Mouse (Mus musculus): ENCODE measurements around the gene Rgs6.
A peak's percentile ranks its signal among the peaks of the same experiment; 100 is the strongest.

Rgs6 gene

DNA sequence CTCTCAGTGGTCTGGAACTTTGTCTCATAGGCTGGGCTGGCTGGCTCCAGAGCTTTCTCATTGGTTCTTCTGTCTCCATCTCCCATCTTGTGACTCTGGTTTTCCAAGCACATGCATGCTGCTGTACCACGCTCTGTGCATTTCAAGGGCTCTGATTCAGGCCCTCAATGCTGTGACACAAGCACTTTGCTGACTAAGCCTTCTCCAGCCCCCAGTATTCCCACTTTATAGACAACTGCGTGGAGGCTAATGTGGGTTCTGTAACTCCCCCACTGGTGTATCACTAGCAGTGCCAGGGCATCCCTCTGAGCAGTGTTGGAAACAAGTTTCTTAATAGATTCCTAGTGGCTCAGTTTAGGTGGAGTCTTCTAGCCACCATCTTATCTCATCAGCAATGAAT, 174.0 kb downstream of the Rgs6 start:
- no peak for DNase-seq (ENCODE audit: low read depth)

DNA sequence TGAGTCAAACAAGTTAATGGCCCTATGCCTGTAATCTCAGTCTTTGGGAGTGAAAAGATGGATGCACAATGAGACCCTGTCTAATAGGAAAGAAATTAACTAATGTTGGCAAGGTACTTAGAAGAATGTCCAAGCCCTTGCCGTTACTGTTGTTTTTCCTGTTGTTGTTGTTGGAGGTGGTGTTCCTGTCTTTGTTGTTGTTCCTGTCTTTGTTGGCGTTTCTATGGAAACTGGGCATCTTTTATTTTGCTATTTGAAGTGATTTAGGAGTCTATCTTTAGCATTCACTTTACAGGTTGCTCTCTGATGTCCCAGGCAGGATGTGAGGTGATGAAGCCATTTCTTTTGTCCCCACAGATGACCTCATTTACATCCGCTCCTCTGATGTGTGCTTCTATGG, 180.6 kb downstream of the Rgs6 start:
- no peak for DNase-seq (ENCODE audit: low read depth)

DNA sequence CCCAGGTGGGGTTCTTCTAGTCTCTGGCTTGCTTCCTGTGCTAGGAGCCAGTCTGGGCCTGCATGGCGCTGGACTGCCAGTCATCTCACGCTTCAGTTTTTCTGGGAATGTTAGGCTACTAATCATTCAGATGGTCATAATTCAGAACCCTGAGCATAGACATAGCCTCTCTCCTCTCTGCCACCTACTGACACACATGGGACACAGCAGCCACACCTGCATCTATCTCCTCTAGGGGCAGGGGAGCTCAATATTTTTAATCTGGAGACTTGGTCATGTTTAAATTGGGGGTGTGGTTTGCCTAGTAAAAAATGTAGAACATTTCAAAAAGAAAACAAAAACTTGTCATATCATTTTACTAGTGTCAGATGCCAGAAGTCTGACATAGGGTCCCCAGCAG, 184.1 kb downstream of the Rgs6 start:
- no peak for DNase-seq (ENCODE audit: low read depth)

DNA sequence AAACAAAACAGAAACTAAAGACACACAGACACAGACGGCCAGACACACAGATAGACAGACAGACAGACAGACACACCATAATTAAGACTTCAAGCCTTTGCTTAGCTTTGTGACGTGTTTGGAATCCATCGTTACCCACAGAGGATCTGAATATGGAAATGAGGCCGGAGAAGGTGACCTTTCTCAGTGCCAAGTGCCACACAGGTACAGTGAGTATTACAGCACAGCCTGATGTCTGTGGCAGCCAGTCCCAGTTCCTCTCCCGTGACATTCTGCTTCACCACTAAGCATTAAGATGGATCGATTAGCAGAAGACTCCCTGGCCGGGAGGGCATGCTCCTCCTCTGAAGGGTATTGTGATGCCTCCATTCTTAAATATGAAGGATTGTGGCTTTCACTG, 186.5 kb downstream of the Rgs6 start:
- no peak for DNase-seq (ENCODE audit: low read depth)

DNA sequence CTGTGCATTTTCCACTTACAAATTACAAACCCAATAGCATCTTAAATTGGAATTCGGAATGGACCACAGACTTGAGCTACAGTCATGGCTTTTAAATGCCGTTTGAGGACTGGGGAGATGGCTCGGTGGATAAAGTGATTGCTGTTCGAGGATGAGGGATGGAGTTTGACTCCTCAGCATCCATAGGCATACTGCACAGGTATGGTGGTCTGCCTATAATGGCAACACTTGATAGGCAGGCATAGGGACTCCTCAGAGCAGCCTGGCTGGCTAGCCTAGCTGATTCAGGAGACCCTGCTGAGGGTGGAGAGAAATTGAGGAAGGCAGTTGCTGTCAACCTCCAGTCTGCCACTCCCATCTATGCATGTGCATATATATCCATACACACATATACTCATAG, 188.6 kb downstream of the Rgs6 start:
- no peak for DNase-seq (ENCODE audit: low read depth)

DNA sequence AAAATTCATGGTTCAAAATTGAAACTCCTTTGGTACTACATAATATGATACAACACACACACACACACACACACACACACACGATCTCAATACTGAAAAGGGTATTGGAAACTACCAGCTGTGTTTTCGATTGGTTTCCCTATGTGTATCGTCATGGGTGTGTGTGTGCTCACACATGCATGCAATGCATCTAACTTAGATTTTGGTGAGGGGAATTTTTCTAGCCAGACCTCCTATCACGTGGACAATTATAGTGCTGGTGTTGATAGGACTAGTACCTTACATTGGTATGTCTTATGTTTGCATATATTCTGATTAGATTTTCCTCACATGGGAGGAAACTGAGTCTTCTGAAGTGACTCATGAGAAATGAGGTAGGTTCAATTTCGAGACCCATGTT, 192.8 kb downstream of the Rgs6 start:
- no peak for DNase-seq (ENCODE audit: low read depth)

DNA sequence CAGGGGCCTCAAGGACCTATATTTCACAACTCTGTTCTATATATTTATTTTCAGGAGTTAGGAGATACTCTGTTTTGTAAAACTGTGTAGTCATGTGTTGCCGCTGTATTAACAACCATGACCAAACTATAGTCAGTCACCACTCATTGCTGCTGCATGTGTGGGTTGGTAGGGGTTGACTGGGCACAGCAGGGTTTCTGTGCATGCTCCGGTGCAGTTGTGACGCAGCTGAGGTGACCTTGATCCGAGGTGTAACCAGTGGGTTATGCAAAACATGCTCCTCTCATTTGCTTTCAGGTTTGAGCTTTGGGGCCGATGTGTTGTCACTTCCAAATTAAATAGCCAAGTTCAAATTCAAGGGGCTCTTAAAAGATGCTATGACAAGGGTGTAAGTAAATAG, 193.3 kb downstream of the Rgs6 start:
- no peak for DNase-seq (ENCODE audit: low read depth)

DNA sequence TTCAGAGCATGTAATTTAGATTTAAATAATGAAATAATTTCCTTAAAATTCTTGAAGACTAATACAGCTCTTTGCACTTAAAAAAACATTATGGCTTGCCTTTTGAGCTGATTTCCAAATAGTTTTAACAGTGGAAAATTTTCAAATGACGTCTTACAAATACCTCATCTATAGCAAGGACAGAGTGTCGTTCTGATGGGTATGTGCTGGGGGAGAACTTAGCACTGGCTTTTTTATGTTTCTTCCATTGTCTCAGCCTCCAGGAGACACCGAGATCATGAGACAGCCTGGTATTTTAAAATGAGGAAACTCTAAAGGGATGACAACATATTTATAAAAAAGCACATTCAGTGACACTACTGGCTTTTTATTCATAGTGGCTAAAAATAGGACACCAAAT, 204.0 kb downstream of the Rgs6 start:
- no peak for DNase-seq (ENCODE audit: low read depth)

DNA sequence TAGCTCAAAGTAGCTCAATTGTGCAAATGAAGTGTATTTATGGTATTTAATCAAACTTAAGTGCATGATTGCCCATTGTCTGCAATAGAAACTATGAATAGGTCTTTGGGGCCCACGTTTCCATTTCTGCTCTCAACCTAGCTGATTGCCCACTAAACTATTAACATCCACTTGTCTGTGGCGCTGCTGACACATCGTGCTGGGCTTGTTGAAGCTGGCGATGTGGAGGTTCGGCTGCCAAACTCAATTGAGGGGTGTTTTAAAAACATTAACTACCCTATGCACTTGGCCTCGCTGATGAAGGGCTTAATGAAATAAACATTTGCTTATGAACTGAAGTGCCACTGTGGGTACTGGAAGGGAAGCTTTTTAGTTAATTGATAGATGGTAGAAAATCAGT, 211.8 kb downstream of the Rgs6 start:
- DNase-seq (ENCODE audit: low read depth) = no peak

DNA sequence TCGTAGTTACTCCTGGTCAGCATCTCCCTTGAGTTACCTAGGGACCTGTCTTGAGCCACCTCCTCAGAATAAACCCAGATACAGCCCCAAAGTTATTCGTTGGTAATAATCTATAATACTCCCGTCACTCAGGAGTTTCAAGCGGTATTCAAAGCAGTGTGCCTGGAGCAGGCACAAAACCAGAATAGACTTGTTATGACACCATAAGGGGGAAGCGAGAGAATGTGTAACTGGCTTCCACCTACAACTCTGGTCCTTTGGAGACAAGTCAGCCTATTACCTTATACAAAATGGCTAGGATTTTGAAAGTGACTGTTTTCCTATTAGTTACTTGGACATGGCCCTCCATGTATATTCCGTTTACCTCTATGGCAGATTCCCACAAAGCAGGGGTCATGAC, 213.6 kb downstream of the Rgs6 start:
- DNase-seq (ENCODE audit: low read depth) = no peak

DNA sequence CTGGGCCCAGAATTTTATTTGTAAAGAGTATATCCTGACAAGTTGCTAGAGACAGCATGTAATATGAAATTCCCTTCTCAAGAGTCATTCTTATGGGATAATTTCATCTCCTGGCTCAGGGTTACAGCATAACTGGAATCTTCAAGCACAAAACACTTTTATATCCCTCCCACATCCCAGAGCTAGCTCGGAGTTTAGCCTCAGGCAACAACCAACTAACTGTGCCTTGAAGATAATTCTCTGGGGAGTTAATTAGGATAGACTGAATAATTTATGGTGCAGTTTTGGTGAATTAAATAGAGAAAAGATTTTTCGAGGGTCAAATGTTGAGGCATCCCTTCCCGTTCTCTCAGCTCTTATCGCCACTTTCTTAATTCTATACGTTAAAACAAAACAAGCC, 214.6 kb downstream of the Rgs6 start:
- no peak for DNase-seq (ENCODE audit: low read depth)

DNA sequence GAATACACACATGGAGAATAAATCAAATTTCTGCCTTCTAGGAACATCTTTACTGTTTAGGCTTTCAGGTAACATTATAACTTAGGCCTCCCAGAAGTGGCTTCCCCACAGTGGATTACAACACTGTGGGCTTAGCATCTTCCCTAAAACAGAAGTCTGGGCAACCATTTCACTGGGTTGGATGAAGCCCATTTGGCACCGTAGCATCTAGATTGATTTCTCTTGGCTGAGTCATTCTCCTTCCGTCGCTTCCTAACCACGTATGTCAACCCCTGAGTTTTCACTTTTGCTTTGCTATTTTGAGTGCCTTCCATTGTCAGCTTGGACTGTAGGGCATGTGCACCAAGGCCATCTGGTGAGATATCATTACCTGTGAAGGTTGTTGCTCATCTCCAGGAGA, 217.1 kb downstream of the Rgs6 start:
- peak; percentile 4 for DNase-seq (ENCODE audit: low read depth)

DNA sequence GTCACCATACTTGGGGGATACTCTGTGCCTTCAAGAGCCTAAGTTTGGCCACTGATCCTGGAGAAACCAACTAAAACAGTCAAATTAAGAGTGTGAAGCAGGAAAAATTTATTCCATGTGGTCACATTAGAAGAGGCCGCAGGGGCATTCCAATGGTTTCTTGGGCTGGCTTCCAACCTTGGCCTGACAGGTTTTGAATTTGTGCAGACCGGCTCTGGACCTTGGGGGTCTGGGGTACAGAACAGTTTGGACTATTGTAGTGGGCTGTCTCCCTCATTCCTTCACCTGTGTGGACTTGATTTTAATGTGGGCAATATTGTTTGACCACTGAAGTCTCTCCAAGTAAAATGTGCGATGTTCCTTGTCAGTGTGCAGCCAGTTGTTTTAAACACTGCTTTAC, 222.5 kb downstream of the Rgs6 start:
- DNase-seq (ENCODE audit: low read depth) = no peak

DNA sequence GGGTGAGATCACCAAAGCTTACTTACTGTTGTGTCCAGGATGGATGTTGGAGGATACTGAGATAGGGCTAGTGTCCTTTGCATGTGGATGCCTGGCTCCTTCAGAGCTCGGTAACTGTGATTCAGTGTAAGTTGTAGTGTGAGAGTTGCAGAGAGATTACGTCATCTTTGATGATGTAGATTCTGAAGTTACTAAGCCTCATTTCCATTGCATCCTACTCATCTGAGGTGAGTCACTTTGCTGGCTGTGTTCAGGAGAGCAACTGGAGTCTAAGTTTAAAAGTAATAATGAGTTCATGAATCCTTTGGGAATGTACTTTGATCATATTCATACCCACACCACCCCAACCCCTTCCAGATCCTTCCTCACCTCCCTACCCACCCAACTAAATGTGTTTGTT, 227.9 kb downstream of the Rgs6 start:
- peak; percentile 5 for DNase-seq (ENCODE audit: low read depth)

DNA sequence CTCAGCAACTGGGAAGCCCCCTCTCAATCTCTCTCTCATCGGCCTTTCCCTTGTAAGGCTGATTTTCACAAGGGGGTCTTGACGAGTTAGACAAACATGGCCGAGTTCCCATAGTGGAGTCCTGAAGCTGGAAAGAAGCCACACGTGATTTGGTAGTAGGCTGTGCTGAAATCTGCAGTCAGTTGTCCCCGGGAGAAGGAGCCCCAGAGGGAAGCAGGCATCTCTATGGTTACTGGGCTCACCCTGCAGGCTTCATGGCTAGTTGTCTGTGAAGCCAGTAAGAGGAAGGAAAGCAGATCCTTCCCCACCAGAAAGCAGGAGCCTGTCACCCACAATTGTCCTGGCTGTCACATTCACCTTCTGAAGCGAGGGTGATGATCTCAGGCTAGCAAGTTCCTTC, 231.2 kb downstream of the Rgs6 start:
- DNase-seq (ENCODE audit: low read depth) = no peak

DNA sequence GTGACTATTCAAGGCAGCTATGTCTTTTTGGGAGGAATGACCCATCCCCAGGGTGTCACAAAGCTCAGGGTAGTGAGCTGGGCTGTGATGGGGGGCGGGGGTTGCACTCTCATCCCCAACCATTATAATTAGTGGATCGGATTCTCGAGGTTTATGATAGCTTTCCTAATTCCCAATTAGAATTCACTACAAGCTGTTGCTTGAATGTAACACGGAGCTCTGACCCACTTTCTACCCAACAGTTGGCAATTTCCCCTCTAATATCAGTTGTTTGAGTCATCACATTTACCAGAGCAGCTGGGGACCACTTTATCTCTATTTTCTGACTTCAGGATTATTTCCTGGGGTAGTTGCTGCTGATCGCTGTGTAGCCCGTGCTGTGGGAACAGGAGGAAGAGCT, 231.9 kb downstream of the Rgs6 start:
- no peak for DNase-seq (ENCODE audit: low read depth)

DNA sequence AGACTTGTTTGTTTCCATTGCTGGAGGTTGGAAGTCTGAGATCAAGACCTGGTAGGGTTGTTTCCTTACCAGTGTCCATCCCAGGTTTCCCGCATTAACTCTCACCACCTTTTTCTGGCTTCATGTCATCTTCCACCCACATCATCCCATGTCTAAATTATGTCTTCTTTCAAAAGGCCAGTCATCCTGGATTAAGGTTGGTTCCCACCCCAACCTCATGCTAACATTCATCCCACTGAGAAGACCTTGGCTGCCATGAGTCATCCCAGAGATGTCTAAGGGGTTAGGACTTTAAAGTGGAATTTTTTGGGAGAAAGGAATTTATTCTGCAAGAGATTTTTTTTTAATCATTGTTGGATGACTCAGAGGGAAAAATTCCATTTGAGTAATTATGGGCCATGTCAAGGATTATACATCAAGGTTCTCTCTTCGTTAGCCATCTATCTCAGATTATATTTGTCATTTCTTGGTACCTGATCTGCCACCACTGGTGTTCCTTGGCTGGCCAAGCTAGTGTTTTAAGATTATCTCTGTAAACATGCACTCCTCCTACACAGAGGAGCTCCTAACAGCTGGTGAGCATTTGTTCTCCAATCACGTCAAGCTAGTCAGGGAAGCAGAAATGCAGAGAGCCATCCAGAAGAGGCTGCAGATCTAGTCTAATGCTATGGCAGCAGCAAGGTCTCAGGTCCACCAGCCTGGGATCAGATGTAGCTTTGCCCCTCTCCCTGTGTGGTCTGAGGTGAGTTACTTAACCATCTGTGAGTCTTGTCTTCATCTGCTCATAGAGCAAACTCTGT, 234.9 kb downstream of the Rgs6 start:
- no peak for DNase-seq (ENCODE audit: low read depth)

DNA sequence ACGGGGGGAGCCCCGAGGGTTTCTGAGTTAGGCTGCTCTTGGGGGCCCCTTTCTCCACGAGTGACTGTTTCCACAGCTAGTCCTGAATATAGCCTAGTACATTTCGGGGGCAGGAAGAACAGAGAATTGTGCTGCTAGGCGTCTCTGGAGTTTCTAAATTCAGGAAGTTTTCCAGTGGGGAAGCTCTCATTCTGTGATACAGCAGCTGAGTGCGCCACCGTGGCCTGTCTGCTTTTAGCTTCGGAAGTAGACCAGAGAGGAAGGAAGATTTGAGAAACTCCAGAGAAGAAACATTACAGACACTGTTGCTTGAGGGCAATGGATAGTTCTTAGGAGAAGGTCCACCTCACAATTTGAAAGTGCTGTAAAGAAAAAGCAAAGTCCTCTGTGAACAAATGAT, 242.2 kb downstream of the Rgs6 start:
- DNase-seq (ENCODE audit: low read depth) = no peak

DNA sequence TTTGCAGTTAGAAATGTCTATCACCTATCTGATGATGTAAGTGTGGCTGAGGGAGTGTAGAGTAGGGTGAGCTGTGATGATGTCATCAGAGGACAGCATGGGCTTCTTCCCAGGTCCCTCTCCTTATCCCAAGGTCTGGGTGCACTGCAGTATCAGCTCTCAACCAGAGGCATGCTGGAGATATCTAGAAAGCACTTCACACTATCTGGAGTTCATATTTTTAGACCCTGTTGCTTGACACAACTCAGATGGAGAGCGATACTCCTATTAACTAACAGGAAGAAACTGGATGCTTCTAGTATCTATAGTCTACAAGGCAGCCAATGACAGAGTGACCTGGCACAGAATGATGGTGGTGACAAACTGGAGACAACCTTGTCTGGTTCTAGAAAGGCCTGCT, 250.5 kb downstream of the Rgs6 start:
- no peak for DNase-seq (ENCODE audit: low read depth)

DNA sequence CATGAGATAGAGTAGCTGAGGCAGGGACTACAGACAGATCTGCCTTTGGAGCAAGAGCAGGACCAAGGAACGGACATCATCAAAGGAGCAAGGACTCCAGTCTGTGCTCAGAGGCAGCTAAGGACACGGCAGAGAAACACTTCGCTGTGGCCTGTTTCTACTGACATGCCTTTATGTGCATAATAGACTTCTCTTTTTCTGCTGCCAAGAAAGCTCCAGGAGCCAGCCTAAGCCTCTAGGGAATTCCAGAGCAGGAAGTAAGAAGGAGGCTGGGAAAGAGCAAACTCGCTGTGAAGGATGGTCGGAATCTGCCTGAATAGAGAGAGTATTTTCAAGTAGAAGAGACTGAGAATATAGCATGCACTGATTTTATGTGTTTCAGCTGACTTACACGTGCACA, 253.5 kb downstream of the Rgs6 start:
- no peak for DNase-seq (ENCODE audit: low read depth)

DNA sequence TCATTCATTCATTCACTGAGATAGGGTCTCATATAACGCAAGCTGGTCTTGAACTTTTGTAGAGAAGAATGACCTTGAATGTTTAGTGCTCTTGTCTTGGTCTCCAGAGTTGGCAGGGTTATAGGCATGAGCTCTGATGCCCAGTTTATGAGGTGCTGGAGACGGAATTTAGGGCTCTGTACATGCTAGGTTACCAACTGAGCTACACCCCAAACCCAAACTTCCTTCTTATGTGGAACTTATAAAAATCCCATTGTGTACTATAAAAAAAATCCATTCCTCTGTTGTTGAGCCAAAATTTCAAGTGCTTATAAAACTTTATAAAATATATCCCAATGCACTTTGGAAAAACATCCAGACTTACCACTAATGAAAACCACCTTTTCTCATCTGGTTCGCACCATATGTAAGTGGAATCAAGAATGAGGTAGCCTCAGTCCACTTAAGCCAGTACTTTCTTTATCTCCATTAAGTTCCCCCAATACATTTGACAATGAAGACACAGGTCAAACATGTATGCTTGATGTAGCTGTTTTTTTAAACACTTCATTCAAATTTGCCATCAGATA, 260.3 kb downstream of the Rgs6 start:
- DNase-seq (ENCODE audit: low read depth) = no peak

DNA sequence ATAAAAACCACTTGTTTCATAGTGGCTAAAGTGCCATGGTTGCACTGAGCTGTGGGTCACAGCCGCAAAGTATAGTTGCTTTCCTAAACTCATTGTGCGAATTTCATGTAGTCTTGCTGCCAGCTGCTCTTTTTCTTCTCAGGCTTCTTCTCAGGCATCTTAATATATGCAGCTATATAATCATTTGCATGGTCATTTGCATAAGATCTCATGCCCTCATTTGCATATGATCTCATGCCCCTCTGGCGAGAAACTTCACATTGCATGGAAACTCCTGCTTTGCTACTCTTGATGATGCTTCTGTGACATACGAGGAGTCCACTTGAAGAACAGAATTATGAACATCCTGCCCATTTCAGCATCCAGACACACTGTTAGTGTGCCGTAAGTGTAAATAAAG, 266.8 kb downstream of the Rgs6 start:
- DNase-seq (ENCODE audit: low read depth) = no peak

DNA sequence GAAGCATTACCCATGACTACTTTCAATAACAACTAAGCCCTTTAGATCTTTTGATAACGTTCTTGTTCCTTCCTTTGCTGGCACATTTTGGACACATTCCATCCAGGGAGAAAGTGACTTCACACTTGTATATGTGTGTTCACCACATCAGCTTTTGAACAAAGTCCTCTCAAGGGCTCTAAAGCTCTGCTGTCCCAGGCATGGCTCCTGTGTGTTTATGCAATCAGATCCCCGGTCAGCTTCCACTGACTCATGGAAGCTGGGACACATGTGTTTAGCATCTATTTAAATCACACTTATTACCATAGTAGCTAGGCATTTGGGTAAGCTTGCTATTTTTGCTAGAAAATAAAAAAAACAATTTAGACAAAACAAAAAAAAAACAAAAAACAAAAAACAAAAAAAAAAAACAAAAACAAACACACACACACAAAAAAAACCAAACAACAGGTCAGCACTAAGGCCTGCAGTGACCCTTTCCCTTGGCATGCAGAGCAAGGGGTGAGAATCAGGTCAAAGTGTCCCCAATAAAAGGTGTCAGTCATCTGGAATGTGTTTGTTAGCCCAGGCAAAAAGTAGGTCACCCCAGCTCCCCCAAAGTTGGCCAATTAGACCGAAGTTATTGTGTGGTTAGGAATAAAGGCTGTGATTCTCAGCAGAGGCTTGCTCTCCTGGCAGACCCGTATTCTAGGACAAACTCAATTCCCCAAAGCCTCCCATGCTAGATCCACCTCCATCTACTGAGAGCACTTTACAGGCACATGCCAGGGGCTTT, 267.4 kb downstream of the Rgs6 start:
- DNase-seq (ENCODE audit: low read depth) = no peak

DNA sequence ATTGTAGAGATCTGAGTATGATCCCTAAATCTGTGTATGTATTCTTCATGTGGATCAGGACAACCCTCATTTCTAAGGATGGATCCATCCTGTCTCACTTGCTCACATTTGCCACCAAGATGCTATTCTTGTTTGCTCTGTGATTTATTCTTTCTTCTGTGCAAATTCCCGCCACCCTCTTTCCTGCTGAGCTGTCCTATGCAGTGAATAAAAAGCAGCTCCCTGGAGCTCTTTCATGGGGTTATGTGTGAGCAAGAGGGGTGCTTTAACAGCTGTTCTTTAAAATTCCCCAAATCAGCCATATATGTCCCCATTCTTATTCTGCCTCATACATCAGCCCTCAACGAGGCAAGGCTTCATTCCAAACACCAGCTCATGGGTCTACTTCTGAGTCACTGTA, 277.6 kb downstream of the Rgs6 start:
- no peak for DNase-seq (ENCODE audit: low read depth)
